ENCODE assay signal across 25 mouse cellular contexts in genomic region chr10:16272786-16273185, GRCm38 (mm10).
A peak's percentile ranks its signal among the peaks of the same experiment; 100 is the strongest.
DNase-seq lines count a peak whose midpoint lies in the region; ATAC-seq and TF ChIP-seq lines count a peak whose summit lies in the region.
"Had no signal": no experiment of that assay in that cellular context is flagged by ENCODE, and none has a peak within 500 bp of the region (broad histone marks: within the 10 kb centered on the region; RNA-seq: fewer than 3 reads in every experiment).

No protein-coding gene starts in this region.

- H3K27me3 ChIP-seq in cerebellum, adult 2 months (ENCODE audit: control insufficient read depth, insufficient read depth, low read length) = no peaks in the 10 kb centered on the region
- no peaks in the 10 kb centered on the region for H3K27me3 ChIP-seq in forebrain, embryonic 16.5 days (replicated peaks; ENCODE audit: control insufficient read depth, insufficient read depth, low read length)
- no peaks in the 10 kb centered on the region for H3K27me3 ChIP-seq in forebrain, embryonic 15.5 days
- H3K27me3 ChIP-seq: embryonic facial prominence, embryonic 12.5 days; embryonic facial prominence, embryonic 15.5 days; heart, embryonic 12.5 days; heart, embryonic 15.5 days; hindbrain, embryonic 13.5 days; intestine, embryonic 15.5 days had no signal

- no peak for TF ChIP-seq CTCF in cerebellum, adult 2 months (IDR thresholded peaks at IDR 0.05; ENCODE audit: borderline replicate concordance, insufficient read depth, low read depth, low read length)

- TF ChIP-seq POLR2A in cerebellum, adult 2 months (IDR thresholded peaks at IDR 0.05; ENCODE audit: borderline replicate concordance, insufficient read depth, low read length) = no peak

- H3K27ac ChIP-seq in cerebellum, adult 2 months (ENCODE audit: insufficient read depth, low read length) = no peak overlapping the region
- no peak overlapping the region for H3K27ac ChIP-seq in forebrain, embryonic 16.5 days (ENCODE audit: low read length)
- H3K27ac ChIP-seq in forebrain, embryonic 15.5 days (replicated peaks) = no peak overlapping the region
- H3K27ac ChIP-seq: embryonic facial prominence, embryonic 12.5 days; embryonic facial prominence, embryonic 15.5 days; heart, embryonic 15.5 days; hindbrain, embryonic 10.5 days; hindbrain, embryonic 13.5 days; intestine, embryonic 15.5 days had no signal

- no peak overlapping the region for H3K4me2 ChIP-seq in forebrain, embryonic 16.5 days (ENCODE audit: low read length)
- no peak overlapping the region for H3K4me2 ChIP-seq in forebrain, embryonic 15.5 days (replicated peaks)
- H3K4me2 ChIP-seq: embryonic facial prominence, embryonic 12.5 days; embryonic facial prominence, embryonic 15.5 days; heart, embryonic 12.5 days; heart, embryonic 15.5 days; hindbrain, embryonic 13.5 days; intestine, embryonic 15.5 days had no signal

- no peak for ATAC-seq in cerebellum, adult (ENCODE audit: insufficient number of reproducible peaks, low FRiP score, low TSS enrichment)
- ATAC-seq in forebrain, embryonic 16.5 days = 0 out of 2 replicates have a peak, but pooled peaks have one; percentile 28
- ATAC-seq in forebrain, embryonic 15.5 days (replicated peaks) = no peak
- ATAC-seq: activated CD4-positive, CD25-positive, alpha-beta regulatory T cell, adult 4 months; forebrain, embryonic 14.5 days; hindbrain, embryonic 16.5 days; intestine, embryonic 15.5 days had no signal

- no peaks in the 10 kb centered on the region for H3K36me3 ChIP-seq in forebrain, embryonic 16.5 days (ENCODE audit: control insufficient read depth, insufficient read depth)
- H3K36me3 ChIP-seq in forebrain, embryonic 15.5 days = no peaks in the 10 kb centered on the region
- H3K36me3 ChIP-seq: embryonic facial prominence, embryonic 12.5 days; embryonic facial prominence, embryonic 15.5 days; heart, embryonic 12.5 days; heart, embryonic 15.5 days; hindbrain, embryonic 10.5 days; hindbrain, embryonic 13.5 days; intestine, embryonic 15.5 days had no signal

- H3K4me3 ChIP-seq in cerebellum, adult 2 months (replicated peaks; ENCODE audit: insufficient read depth, low read depth, low read length) = no peak overlapping the region
- H3K4me3 ChIP-seq in forebrain, embryonic 16.5 days (replicated peaks; ENCODE audit: low read length) = no peak overlapping the region
- H3K4me3 ChIP-seq in forebrain, embryonic 15.5 days = no peak overlapping the region
- H3K4me3 ChIP-seq: embryonic facial prominence, embryonic 12.5 days; embryonic facial prominence, embryonic 15.5 days; heart, embryonic 12.5 days; heart, embryonic 15.5 days; hindbrain, embryonic 10.5 days; hindbrain, embryonic 13.5 days; intestine, embryonic 15.5 days had no signal

- H3K9me3 ChIP-seq in forebrain, embryonic 16.5 days (ENCODE audit: control insufficient read depth, low read length) = no peaks in the 10 kb centered on the region
- no peaks in the 10 kb centered on the region for H3K9me3 ChIP-seq in forebrain, embryonic 15.5 days
- H3K9me3 ChIP-seq: embryonic facial prominence, embryonic 12.5 days; embryonic facial prominence, embryonic 15.5 days; heart, embryonic 12.5 days; heart, embryonic 15.5 days; hindbrain, embryonic 10.5 days; hindbrain, embryonic 13.5 days; intestine, embryonic 15.5 days had no signal

- no peak overlapping the region for H3K9ac ChIP-seq in forebrain, embryonic 16.5 days (replicated peaks; ENCODE audit: low read depth, low read length)
- no peak overlapping the region for H3K9ac ChIP-seq in forebrain, embryonic 15.5 days (replicated peaks)
- H3K9ac ChIP-seq: embryonic facial prominence, embryonic 12.5 days; embryonic facial prominence, embryonic 15.5 days; heart, embryonic 12.5 days; heart, embryonic 15.5 days; hindbrain, embryonic 13.5 days; intestine, embryonic 15.5 days had no signal

- H3K4me1 ChIP-seq in cerebellum, adult 2 months (ENCODE audit: control insufficient read depth, insufficient read depth, low read length) = no peaks in the 10 kb centered on the region
- no peaks in the 10 kb centered on the region for H3K4me1 ChIP-seq in forebrain, embryonic 16.5 days (replicated peaks; ENCODE audit: control insufficient read depth, insufficient read depth, low read length)
- H3K4me1 ChIP-seq in forebrain, embryonic 15.5 days = no peaks in the 10 kb centered on the region
- H3K4me1 ChIP-seq: embryonic facial prominence, embryonic 12.5 days; embryonic facial prominence, embryonic 15.5 days; heart, embryonic 12.5 days; heart, embryonic 15.5 days; hindbrain, embryonic 10.5 days; hindbrain, embryonic 13.5 days; intestine, embryonic 15.5 days had no signal

- DNase-seq in cerebellum, adult 2 months = peak; percentile 11 to 58
- DNase-seq in cerebellum, postnatal 10 days = peak; percentile 24 to 48
- DNase-seq in cerebellum, adult 18-20 months = no peak
- DNase-seq in layer of hippocampus, adult 9-11 months = no peak
- DNase-seq: adrenal gland, adult 8-10 months; adrenal gland, postnatal 25 days; gastrocnemius, postnatal 25 days; heart, adult 18-20 months; heart, postnatal 10 days; heart, postnatal 36 days; kidney, adult 11 months; kidney, adult 8-10 months had no signal

- 14% methylated on average over 5 of the region's 5 CpGs for WGBS in cerebellum, adult 2 months
- 86% methylated on average over 5 of the region's 5 CpGs for WGBS in forebrain, embryonic 16.5 days
- WGBS in forebrain, embryonic 15.5 days = 95% methylated on average over 5 of the region's 5 CpGs

Comparison
In these comparisons a context has a peak if more than half of its experiments do, and no peak if none do; other contexts are left out.
1. DNase-seq: peak in cerebellum, adult 2 months (2 of 2) and cerebellum, postnatal 10 days (2 of 2); none in cerebellum, adult 18-20 months (0 of 2) and layer of hippocampus, adult 9-11 months (single experiment).